Mouse (Mus musculus): ENCODE measurements around the gene Gm45623. TPM values are rescaled to one million over a fixed set of nuclear protein-coding genes. Genes with fewer than 3 reads are reported as not detected.
A peak's percentile ranks its signal among the peaks of the same experiment; 100 is the strongest.

Gene Gm45623
- polyA plus RNA-seq, 1 experiment from 2014 or later = 4.5 TPM

DNA sequence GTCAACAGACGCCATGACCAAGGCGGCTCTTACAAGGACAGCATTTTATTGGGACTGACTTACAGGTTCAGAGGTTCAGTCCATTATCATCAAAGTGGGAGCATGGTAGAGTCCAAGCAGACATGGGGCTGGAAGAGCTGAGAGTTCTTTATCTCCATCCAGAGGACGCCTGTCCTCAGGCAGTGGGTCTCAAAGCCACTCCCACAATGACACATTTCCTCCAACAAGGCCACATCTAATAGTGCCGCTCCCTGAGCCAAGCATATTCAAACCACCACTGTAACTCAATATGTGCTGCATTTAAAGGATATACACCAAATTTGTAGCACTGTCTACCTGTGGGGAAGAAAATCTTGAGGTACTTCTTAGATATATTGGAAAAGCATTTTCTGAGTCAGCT, 19.0 kb downstream of the Gm45623 start:
- H3K9ac ChIP-seq (replicated peaks; ENCODE audit: low read depth, low read length) = no peak overlapping the region
- no peak for ATAC-seq (ENCODE audit: insufficient number of reproducible peaks, insufficient read depth, low FRiP score, low read depth)
- H3K27ac ChIP-seq (ENCODE audit: low read length) = no peak overlapping the region
- no peak overlapping the region for H3K4me2 ChIP-seq (replicated peaks; ENCODE audit: low read depth, low read length)
- no peaks in the 10 kb centered on the region for H3K9me3 ChIP-seq (ENCODE audit: control insufficient read depth, low read depth, low read length)
- H3K27me3 ChIP-seq (ENCODE audit: control insufficient read depth, insufficient read depth, low read length) = no peaks in the 10 kb centered on the region
- 85% methylated on average over 4 of the region's 4 CpGs for WGBS
- no peaks in the 10 kb centered on the region for H3K4me1 ChIP-seq (ENCODE audit: control insufficient read depth, insufficient read depth, low read length)
- H3K36me3 ChIP-seq (ENCODE audit: control insufficient read depth, insufficient read depth, low read length) = peaks cover 78% of the 10 kb centered on the region
- no peak overlapping the region for H3K4me3 ChIP-seq (ENCODE audit: low read depth, low read length)

DNA sequence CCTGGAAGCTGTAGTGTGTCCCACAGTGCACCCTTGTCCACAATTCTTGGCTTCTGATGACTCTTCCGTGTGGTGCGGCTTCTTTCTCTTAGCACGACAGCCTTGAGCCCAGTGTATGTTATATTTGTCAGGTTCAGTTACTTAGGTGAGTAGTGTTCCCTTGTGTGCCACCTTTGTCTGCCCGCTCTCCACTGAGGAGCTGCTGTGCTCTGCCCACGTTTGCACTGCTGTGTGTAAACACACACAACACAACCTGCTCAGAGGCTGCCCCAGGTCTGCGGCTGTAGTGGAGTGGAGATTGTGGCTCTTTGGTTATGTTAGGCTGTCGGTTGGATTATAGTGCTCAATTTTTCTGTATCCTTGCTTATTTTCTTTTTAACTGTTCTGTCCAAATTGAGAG, 24.6 kb downstream of the Gm45623 start:
- WGBS = 95% methylated on average over 7 of the region's 7 CpGs
- ATAC-seq (ENCODE audit: insufficient number of reproducible peaks, insufficient read depth, low FRiP score, low read depth) = no peak
- Histone ChIP-seq H3K27ac (ENCODE audit: low read length) (no peak overlapping the region), H3K36me3 (ENCODE audit: control insufficient read depth, insufficient read depth, low read length) (peaks cover 84% of the 10 kb centered on the region), H3K4me1 (ENCODE audit: control insufficient read depth, insufficient read depth, low read length) (no peaks in the 10 kb centered on the region), H3K27me3 (ENCODE audit: control insufficient read depth, insufficient read depth, low read length) (no peaks in the 10 kb centered on the region), H3K9me3 (ENCODE audit: control insufficient read depth, low read depth, low read length) (no peaks in the 10 kb centered on the region), H3K4me3 (ENCODE audit: low read depth, low read length) (no peak overlapping the region), H3K4me2 (replicated peaks; ENCODE audit: low read depth, low read length) (no peak overlapping the region), H3K9ac (replicated peaks; ENCODE audit: low read depth, low read length) (no peak overlapping the region)

DNA sequence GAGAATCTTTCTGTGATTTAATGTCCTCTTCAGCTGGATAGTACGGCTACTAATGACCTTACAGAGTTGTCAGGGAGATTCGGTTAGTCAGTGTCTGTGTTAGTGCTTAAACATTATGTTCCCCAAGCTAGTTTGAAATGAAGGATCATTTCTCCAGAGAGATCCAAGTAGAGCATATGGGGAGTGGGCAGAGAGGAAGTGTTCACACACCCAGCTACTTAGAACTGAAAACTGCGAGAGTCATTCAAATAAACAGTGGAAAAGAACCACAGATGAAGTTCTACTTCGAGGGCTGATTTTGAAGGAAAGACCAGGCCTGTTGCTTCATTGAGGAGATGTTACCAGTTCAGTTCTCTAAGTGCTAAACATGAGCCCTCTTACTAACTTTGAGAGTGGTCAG, 27.1 kb downstream of the Gm45623 start:
- Histone ChIP-seq H3K9me3 (ENCODE audit: control insufficient read depth, low read depth, low read length) (no peaks in the 10 kb centered on the region), H3K4me2 (replicated peaks; ENCODE audit: low read depth, low read length) (no peak overlapping the region), H3K36me3 (ENCODE audit: control insufficient read depth, insufficient read depth, low read length) (peaks cover 71% of the 10 kb centered on the region), H3K27me3 (ENCODE audit: control insufficient read depth, insufficient read depth, low read length) (no peaks in the 10 kb centered on the region), H3K4me3 (ENCODE audit: low read depth, low read length) (no peak overlapping the region), H3K4me1 (ENCODE audit: control insufficient read depth, insufficient read depth, low read length) (no peaks in the 10 kb centered on the region), H3K27ac (ENCODE audit: low read length) (no peak overlapping the region), H3K9ac (replicated peaks; ENCODE audit: low read depth, low read length) (no peak overlapping the region)
- no peak for ATAC-seq (ENCODE audit: insufficient number of reproducible peaks, insufficient read depth, low FRiP score, low read depth)
- 72% methylated on average over 4 of the region's 4 CpGs for WGBS

DNA sequence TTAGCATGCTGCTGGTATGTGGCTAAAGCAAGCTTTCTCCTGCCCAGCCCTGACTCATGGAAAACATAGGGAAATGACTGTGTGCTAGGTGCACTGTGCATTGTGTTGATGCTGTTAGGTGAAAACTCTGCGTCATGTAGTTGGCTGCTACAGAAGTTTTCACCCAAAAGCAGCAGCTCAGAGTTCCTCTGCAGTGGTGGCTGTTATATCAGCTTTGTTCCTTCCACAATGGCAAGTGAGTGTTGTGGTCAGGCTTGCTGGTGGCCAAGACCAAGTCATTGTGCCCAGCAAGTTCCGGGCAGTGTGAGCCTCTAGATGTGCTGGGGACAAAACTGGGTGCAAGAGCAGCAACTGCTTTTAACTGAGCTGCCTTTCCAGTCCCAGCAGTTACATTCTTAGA, 41.4 kb downstream of the Gm45623 start:
- H3K4me3 ChIP-seq (ENCODE audit: low read depth, low read length) = no peak overlapping the region
- H3K27ac ChIP-seq (ENCODE audit: low read length) = no peak overlapping the region
- peaks cover 11% of the 10 kb centered on the region; the same call in 1 of the 2 replicates for H3K4me1 ChIP-seq (ENCODE audit: control insufficient read depth, insufficient read depth, low read length)
- no peaks in the 10 kb centered on the region for H3K27me3 ChIP-seq (ENCODE audit: control insufficient read depth, insufficient read depth, low read length)
- 93% methylated on average over 2 of the region's 2 CpGs for WGBS
- no peak overlapping the region for H3K9ac ChIP-seq (replicated peaks; ENCODE audit: low read depth, low read length)
- no peaks in the 10 kb centered on the region for H3K9me3 ChIP-seq (ENCODE audit: control insufficient read depth, low read depth, low read length)
- ATAC-seq (ENCODE audit: insufficient number of reproducible peaks, insufficient read depth, low FRiP score, low read depth) = no peak
- H3K4me2 ChIP-seq (replicated peaks; ENCODE audit: low read depth, low read length) = no peak overlapping the region
- peaks cover 13% of the 10 kb centered on the region for H3K36me3 ChIP-seq (ENCODE audit: control insufficient read depth, insufficient read depth, low read length)

DNA sequence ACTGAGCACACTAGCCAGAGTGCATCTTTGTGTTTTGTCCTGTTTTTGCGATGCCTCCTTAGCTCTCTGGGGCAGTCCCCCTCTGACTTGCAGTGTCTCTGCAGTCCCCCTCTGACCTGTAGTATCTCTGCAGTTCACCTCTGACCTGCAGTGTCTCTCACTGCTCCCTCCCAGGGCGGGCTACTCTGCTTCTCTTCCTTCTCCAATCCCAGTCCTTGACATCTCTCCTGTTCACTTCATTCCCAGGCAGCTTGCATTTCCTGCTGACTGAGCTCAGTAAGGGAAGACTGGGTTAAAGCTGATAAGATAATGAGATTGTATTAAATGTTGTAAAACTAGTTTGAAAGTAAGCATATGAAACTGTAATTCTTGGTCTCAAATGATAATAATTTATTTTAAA, 43.0 kb downstream of the Gm45623 start:
- Histone ChIP-seq H3K9ac (replicated peaks; ENCODE audit: low read depth, low read length) (no peak overlapping the region), H3K4me2 (replicated peaks; ENCODE audit: low read depth, low read length) (no peak overlapping the region), H3K27me3 (ENCODE audit: control insufficient read depth, insufficient read depth, low read length) (no peaks in the 10 kb centered on the region), H3K4me1 (ENCODE audit: control insufficient read depth, insufficient read depth, low read length) (peaks cover 15% of the 10 kb centered on the region), H3K9me3 (ENCODE audit: control insufficient read depth, low read depth, low read length) (no peaks in the 10 kb centered on the region), H3K27ac (ENCODE audit: low read length) (no peak overlapping the region), H3K36me3 (ENCODE audit: control insufficient read depth, insufficient read depth, low read length) (peaks cover 22% of the 10 kb centered on the region), H3K4me3 (ENCODE audit: low read depth, low read length) (no peak overlapping the region)
- no peak for ATAC-seq (ENCODE audit: insufficient number of reproducible peaks, insufficient read depth, low FRiP score, low read depth)
- WGBS = 49% methylated on average over 2 of the region's 2 CpGs

DNA sequence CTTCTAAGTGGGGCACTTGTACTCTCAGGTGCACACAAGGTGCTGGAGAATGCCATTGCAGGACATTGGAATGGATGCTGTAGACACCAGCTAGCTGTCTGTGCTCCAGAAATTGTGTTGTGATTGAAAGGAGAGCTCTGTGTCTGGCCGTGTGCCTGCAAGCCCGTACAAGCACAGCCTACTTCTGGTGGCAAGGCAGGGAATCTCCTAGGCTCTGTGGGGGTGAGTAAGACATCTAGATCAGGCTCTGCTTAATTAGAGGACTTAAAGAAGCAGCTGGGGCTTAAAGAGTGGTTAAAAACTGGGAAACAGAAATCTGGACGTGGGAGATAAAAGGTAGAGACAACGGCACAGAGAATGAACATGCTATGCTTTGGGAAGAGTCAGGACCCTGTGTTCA, 46.0 kb downstream of the Gm45623 start:
- Histone ChIP-seq H3K9me3 (ENCODE audit: control insufficient read depth, low read depth, low read length) (no peaks in the 10 kb centered on the region), H3K27me3 (ENCODE audit: control insufficient read depth, insufficient read depth, low read length) (no peaks in the 10 kb centered on the region), H3K4me1 (ENCODE audit: control insufficient read depth, insufficient read depth, low read length) (peaks cover 28% of the 10 kb centered on the region), H3K4me3 (ENCODE audit: low read depth, low read length) (no peak overlapping the region), H3K36me3 (ENCODE audit: control insufficient read depth, insufficient read depth, low read length) (peaks cover 22% of the 10 kb centered on the region), H3K4me2 (replicated peaks; ENCODE audit: low read depth, low read length) (no peak overlapping the region), H3K9ac (replicated peaks; ENCODE audit: low read depth, low read length) (no peak overlapping the region), H3K27ac (ENCODE audit: low read length) (no peak overlapping the region)
- 69% methylated on average over 4 of the region's 4 CpGs for WGBS
- no peak for ATAC-seq (ENCODE audit: insufficient number of reproducible peaks, insufficient read depth, low FRiP score, low read depth)

DNA sequence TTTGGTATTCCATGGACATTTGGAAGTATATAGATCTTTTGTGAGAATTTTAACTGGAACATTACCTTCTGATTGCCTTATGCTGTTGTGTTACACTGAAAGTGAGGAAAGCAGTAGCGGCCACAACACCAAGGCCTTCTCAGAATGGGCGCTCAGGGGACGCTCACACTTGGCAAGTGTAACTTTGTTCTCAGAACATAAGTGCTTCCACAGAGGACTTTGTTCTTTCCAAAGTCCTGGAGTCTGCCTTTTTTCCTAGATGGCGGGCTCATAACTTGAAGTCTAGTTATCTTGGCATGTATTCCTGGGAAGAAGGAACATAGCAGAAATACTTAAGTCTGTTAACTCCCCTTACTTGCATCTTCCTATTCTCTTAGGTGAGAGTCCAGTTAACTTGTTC, 46.5 kb downstream of the Gm45623 start:
- Histone ChIP-seq H3K4me3 (ENCODE audit: low read depth, low read length) (no peak overlapping the region), H3K27ac (ENCODE audit: low read length) (no peak overlapping the region), H3K9me3 (ENCODE audit: control insufficient read depth, low read depth, low read length) (no peaks in the 10 kb centered on the region), H3K4me1 (ENCODE audit: control insufficient read depth, insufficient read depth, low read length) (peaks cover 32% of the 10 kb centered on the region), H3K4me2 (replicated peaks; ENCODE audit: low read depth, low read length) (no peak overlapping the region), H3K27me3 (ENCODE audit: control insufficient read depth, insufficient read depth, low read length) (no peaks in the 10 kb centered on the region), H3K36me3 (ENCODE audit: control insufficient read depth, insufficient read depth, low read length) (peaks cover 22% of the 10 kb centered on the region), H3K9ac (replicated peaks; ENCODE audit: low read depth, low read length) (no peak overlapping the region)
- WGBS = 93% methylated on average over 4 of the region's 4 CpGs
- ATAC-seq (ENCODE audit: insufficient number of reproducible peaks, insufficient read depth, low FRiP score, low read depth) = no peak

DNA sequence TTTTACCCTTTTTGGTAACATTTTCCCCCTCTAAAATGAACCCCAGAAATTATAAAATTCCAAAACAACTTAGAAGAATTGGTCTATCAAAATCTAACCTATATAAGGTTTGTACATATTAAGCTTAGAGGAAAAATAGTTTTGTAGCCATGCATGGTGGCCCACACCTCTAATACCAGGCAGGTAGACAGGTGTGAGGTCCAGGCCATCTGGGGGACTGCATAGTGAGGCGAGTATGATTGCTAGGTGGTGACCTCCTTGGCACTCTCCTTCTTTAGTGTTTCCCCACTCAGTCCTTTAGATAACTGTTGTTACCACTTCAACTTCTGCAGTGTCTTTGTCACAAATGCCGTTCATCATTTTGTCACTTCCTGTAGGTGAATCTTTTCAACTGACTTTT, 49.0 kb downstream of the Gm45623 start:
- H3K4me2 ChIP-seq (replicated peaks; ENCODE audit: low read depth, low read length) = peak overlapping the region; percentile 57
- 60% methylated on average over 2 of the region's 2 CpGs for WGBS
- peak overlapping the region; percentile 66 for H3K4me3 ChIP-seq (ENCODE audit: low read depth, low read length)
- H3K9me3 ChIP-seq (ENCODE audit: control insufficient read depth, low read depth, low read length) = no peaks in the 10 kb centered on the region
- H3K36me3 ChIP-seq (ENCODE audit: control insufficient read depth, insufficient read depth, low read length) = peaks cover 21% of the 10 kb centered on the region
- H3K27me3 ChIP-seq (ENCODE audit: control insufficient read depth, insufficient read depth, low read length) = no peaks in the 10 kb centered on the region
- no peak overlapping the region; the same call in 1 of the 2 replicates for H3K9ac ChIP-seq (replicated peaks; ENCODE audit: low read depth, low read length)
- no peak for ATAC-seq (ENCODE audit: insufficient number of reproducible peaks, insufficient read depth, low FRiP score, low read depth)
- peaks cover 32% of the 10 kb centered on the region for H3K4me1 ChIP-seq (ENCODE audit: control insufficient read depth, insufficient read depth, low read length)
- H3K27ac ChIP-seq (ENCODE audit: low read length) = no peak overlapping the region; the same call in 1 of the 2 replicates

DNA sequence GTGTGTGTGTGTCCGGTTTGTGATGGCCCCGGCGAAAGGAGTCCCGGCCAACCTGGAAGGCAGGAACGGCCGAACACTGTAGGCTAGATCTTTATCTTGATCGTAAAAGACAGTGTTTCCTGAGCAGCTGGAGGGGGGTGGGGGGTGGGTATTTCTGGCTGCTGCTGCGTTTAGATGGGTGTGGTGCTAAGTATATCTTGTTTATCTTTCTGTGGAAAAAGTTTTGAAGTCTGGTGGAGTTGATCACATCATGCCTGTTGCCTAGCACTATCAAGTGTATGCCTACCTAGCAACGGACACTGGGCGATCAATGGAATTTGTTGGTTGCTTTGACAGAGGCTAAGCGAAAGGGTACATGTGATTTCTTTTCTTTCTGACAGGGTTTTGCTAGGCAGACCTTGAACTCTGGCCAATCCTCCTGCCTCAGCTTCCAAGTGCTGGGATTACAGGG, 49.7 kb downstream of the Gm45623 start:
- peak; percentile 38; the same call in 1 of the 2 replicates for ATAC-seq (ENCODE audit: insufficient number of reproducible peaks, insufficient read depth, low FRiP score, low read depth)
- WGBS = under 1% methylated on average over 11 of the region's 11 CpGs
- H3K36me3 ChIP-seq (ENCODE audit: control insufficient read depth, insufficient read depth, low read length) = peaks cover 14% of the 10 kb centered on the region
- H3K4me1 ChIP-seq (ENCODE audit: control insufficient read depth, insufficient read depth, low read length) = peaks cover 27% of the 10 kb centered on the region
- H3K9ac ChIP-seq (replicated peaks; ENCODE audit: low read depth, low read length) = peak overlapping the region; percentile 98
- H3K9me3 ChIP-seq (ENCODE audit: control insufficient read depth, low read depth, low read length) = no peaks in the 10 kb centered on the region
- no peaks in the 10 kb centered on the region for H3K27me3 ChIP-seq (ENCODE audit: control insufficient read depth, insufficient read depth, low read length)
- peak overlapping the region; percentile 57 for H3K4me2 ChIP-seq (replicated peaks; ENCODE audit: low read depth, low read length)
- peak overlapping the region; percentile 99 for H3K27ac ChIP-seq (ENCODE audit: low read length)
- H3K4me3 ChIP-seq (ENCODE audit: low read depth, low read length) = peak overlapping the region; percentile 66
